Mouse (Mus musculus): ENCODE measurements around the gene Csf3r. TPM values are rescaled to one million over a fixed set of nuclear protein-coding genes. Genes with fewer than 3 reads are reported as not detected.
A peak's percentile ranks its signal among the peaks of the same experiment; 100 is the strongest.

Gene Csf3r
- total and polyA plus RNA-seq, 3 experiments, result not detected

GRCm38 (mm10) chr4:125997826-125998225 lies 26.5 kb upstream of the Csf3r start:
- peaks cover 23% of the 10 kb centered on the region for H3K9me3 ChIP-seq (replicated peaks; ENCODE audit: low read length)
- no peak overlapping the region for H3K4me2 ChIP-seq (ENCODE audit: insufficient read depth, low read depth, poor library complexity, severe bottlenecking)
- TF ChIP-seq EP300 (IDR thresholded peaks at IDR 0.05; ENCODE audit: low read length), result no peak
- TF ChIP-seq JUN (IDR thresholded peaks at IDR 0.05; ENCODE audit: insufficient read depth, low read depth, low read length), result no peak
- no peak for TF ChIP-seq BHLHE40 (IDR thresholded peaks at IDR 0.05; ENCODE audit: low read depth, low read length)
- TF ChIP-seq ZC3H11A (IDR thresholded peaks at IDR 0.05; ENCODE audit: low read depth, low read length), result no peak
- TF ChIP-seq ZMIZ1 (IDR thresholded peaks at IDR 0.05; ENCODE audit: low read depth, low read length), result no peak
- no peak for TF ChIP-seq TCF12 (IDR thresholded peaks at IDR 0.05; ENCODE audit: low read depth, low read length)
- no peak for TF ChIP-seq MYC (IDR thresholded peaks at IDR 0.05; ENCODE audit: low read depth, low read length)
- TF ChIP-seq JUND (conservative IDR thresholded peaks at IDR 0.05; ENCODE audit: low read depth, low read length), result no peak
- no peak for TF ChIP-seq NRF1 (IDR thresholded peaks at IDR 0.05; ENCODE audit: low read depth, low read length)
- no peak for TF ChIP-seq ZNF384 (IDR thresholded peaks at IDR 0.05; ENCODE audit: low read depth, low read length)
- no peak for TF ChIP-seq CHD2 (IDR thresholded peaks at IDR 0.05; ENCODE audit: low read length)
- TF ChIP-seq MEF2A (IDR thresholded peaks at IDR 0.05; ENCODE audit: borderline replicate concordance, low read depth, low read length), result no peak
- no peak for TF ChIP-seq UBTF (IDR thresholded peaks at IDR 0.05; ENCODE audit: low read depth, low read length)
- TF ChIP-seq POLR2AphosphoS2 (IDR thresholded peaks at IDR 0.05; ENCODE audit: low read depth, low read length), result no peak
- no peak for TF ChIP-seq RCOR1 (conservative IDR thresholded peaks at IDR 0.05; ENCODE audit: low read depth, low read length)
- no peak for TF ChIP-seq MAX (IDR thresholded peaks at IDR 0.05; ENCODE audit: low read length)
- no peak for TF ChIP-seq CTCF (conservative IDR thresholded peaks at IDR 0.05 in 1 of 2, IDR thresholded peaks at IDR 0.05 in 1 of 2; ENCODE audit: low read depth in 2 of 2, low read length in 2 of 2)
- no peaks in the 10 kb centered on the region for H3K36me3 ChIP-seq (replicated peaks in 1 of 2; ENCODE audit: control insufficient read depth in 1 of 2, insufficient read depth in 1 of 2, low read length in 1 of 2)
- H3K27ac ChIP-seq (ENCODE audit: insufficient read depth, low read depth), result no peak overlapping the region
- DNase-seq (ENCODE audit: extremely low read depth), result no peak
- H3K4me1 ChIP-seq (ENCODE audit: control insufficient read depth in 1 of 2, insufficient read depth in 2 of 2), result peaks cover 3 to 11% of the 10 kb centered on the region in 2 experiments
- peaks cover 54% of the 10 kb centered on the region for H3K27me3 ChIP-seq (replicated peaks)
- no peak overlapping the region for H3K4me3 ChIP-seq (replicated peaks in 1 of 3; ENCODE audit: low read depth in 2 of 3, low read length in 2 of 3, poor library complexity in 1 of 3)
- dilution Hi-C loops (cut with MboI; ENCODE audit: extremely low pct_ligation_motif_present, extremely low pct_unique_long_range_greater_than_20kb, low sequenced_read_pairs) (no loop called here), in situ Hi-C loops (cut with MboI; ENCODE audit: low pct_ligation_motif_present, low pct_unique_long_range_greater_than_20kb, low sequenced_read_pairs) (no loop called here)
- no peaks in the 10 kb centered on the region for H3K79me2 ChIP-seq (replicated peaks; ENCODE audit: control insufficient read depth, extremely low read depth, insufficient read depth, poor library complexity, severe bottlenecking)
- no peak overlapping the region for H3K9ac ChIP-seq (ENCODE audit: insufficient read depth, low read depth)

GRCm38 (mm10) chr4:126001311-126002199 lies 22.8 kb upstream of the Csf3r start:
- no peak overlapping the region for H3K4me3 ChIP-seq (replicated peaks in 1 of 3; ENCODE audit: low read depth in 2 of 3, low read length in 2 of 3, poor library complexity in 1 of 3)
- H3K9me3 ChIP-seq (replicated peaks; ENCODE audit: low read length), result peaks cover 23% of the 10 kb centered on the region
- dilution Hi-C loops (cut with MboI; ENCODE audit: extremely low pct_ligation_motif_present, extremely low pct_unique_long_range_greater_than_20kb, low sequenced_read_pairs) (no loop called here), in situ Hi-C loops (cut with MboI; ENCODE audit: low pct_ligation_motif_present, low pct_unique_long_range_greater_than_20kb, low sequenced_read_pairs) (no loop called here)
- peaks cover 3 to 19% of the 10 kb centered on the region in 2 experiments for H3K4me1 ChIP-seq (ENCODE audit: control insufficient read depth in 1 of 2, insufficient read depth in 2 of 2)
- H3K27me3 ChIP-seq (replicated peaks), result peaks cover 52% of the 10 kb centered on the region
- H3K4me2 ChIP-seq (ENCODE audit: insufficient read depth, low read depth, poor library complexity, severe bottlenecking), result no peak overlapping the region
- no peaks in the 10 kb centered on the region for H3K79me2 ChIP-seq (replicated peaks; ENCODE audit: control insufficient read depth, extremely low read depth, insufficient read depth, poor library complexity, severe bottlenecking)
- H3K27ac ChIP-seq (ENCODE audit: insufficient read depth, low read depth), result no peak overlapping the region
- no peak for DNase-seq (ENCODE audit: extremely low read depth)
- H3K9ac ChIP-seq (ENCODE audit: insufficient read depth, low read depth), result no peak overlapping the region
- H3K36me3 ChIP-seq (replicated peaks in 1 of 2; ENCODE audit: control insufficient read depth in 1 of 2, insufficient read depth in 1 of 2, low read length in 1 of 2), result no peaks in the 10 kb centered on the region
- no peak for TF ChIP-seq HCFC1 (IDR thresholded peaks at IDR 0.05; ENCODE audit: low read depth, low read length)
- no peak for TF ChIP-seq IRF4 (IDR thresholded peaks at IDR 0.05; ENCODE audit: low read depth, low read length)
- no peak for TF ChIP-seq TCF12 (IDR thresholded peaks at IDR 0.05; ENCODE audit: low read depth, low read length)
- no peak for TF ChIP-seq JUND (conservative IDR thresholded peaks at IDR 0.05; ENCODE audit: low read depth, low read length)
- TF ChIP-seq EP300 (IDR thresholded peaks at IDR 0.05; ENCODE audit: low read length), result no peak
- no peak for TF ChIP-seq TBP (conservative IDR thresholded peaks at IDR 0.05; ENCODE audit: low read depth, low read length)
- no peak for TF ChIP-seq POLR2AphosphoS2 (IDR thresholded peaks at IDR 0.05; ENCODE audit: low read depth, low read length)
- no peak for TF ChIP-seq UBTF (IDR thresholded peaks at IDR 0.05; ENCODE audit: low read depth, low read length)
- no peak for TF ChIP-seq BHLHE40 (IDR thresholded peaks at IDR 0.05; ENCODE audit: low read depth, low read length)
- TF ChIP-seq NRF1 (IDR thresholded peaks at IDR 0.05; ENCODE audit: low read depth, low read length), result no peak
- no peak for TF ChIP-seq ZNF384 (IDR thresholded peaks at IDR 0.05; ENCODE audit: low read depth, low read length)
- TF ChIP-seq NELFE (IDR thresholded peaks at IDR 0.05; ENCODE audit: low read depth, low read length), result no peak
- no peak for TF ChIP-seq ZC3H11A (IDR thresholded peaks at IDR 0.05; ENCODE audit: low read depth, low read length)
- no peak for TF ChIP-seq MAX (IDR thresholded peaks at IDR 0.05; ENCODE audit: low read length)
- TF ChIP-seq CHD1 (IDR thresholded peaks at IDR 0.05; ENCODE audit: low read depth, low read length), result no peak
- TF ChIP-seq PAX5 (IDR thresholded peaks at IDR 0.05; ENCODE audit: low read length), result no peak
- TF ChIP-seq RAD21 (IDR thresholded peaks at IDR 0.05; ENCODE audit: low read depth, low read length), result peak; percentile 14
- no peak for TF ChIP-seq USF1 (IDR thresholded peaks at IDR 0.05; ENCODE audit: low read depth, low read length)
- TF ChIP-seq SMC3 (IDR thresholded peaks at IDR 0.05; ENCODE audit: low read depth, low read length), result 0 out of 2 replicates have a peak, but pooled peaks have one; percentile 7
- no peak for TF ChIP-seq MAFK (IDR thresholded peaks at IDR 0.05; ENCODE audit: insufficient replicate concordance, low read length)
- no peak for TF ChIP-seq USF2 (conservative IDR thresholded peaks at IDR 0.05; ENCODE audit: low read depth, low read length)
- TF ChIP-seq ELF1 (IDR thresholded peaks at IDR 0.05; ENCODE audit: low read depth, low read length), result no peak
- no peak for TF ChIP-seq MAZ (IDR thresholded peaks at IDR 0.05; ENCODE audit: low read depth, low read length)
